Mouse (Mus musculus) limb, embryonic 10.5 days (tissue): ENCODE data around the gene Ccl6. TPM values are rescaled to one million over a fixed set of nuclear protein-coding genes. Genes with fewer than 3 reads are reported as not detected.

Experiments
- DNase-seq: peaks from one replicate; pipeline ENCODE4 v3.0.0-alpha.2; 2017; ENCODE audit warnings: low spot score
- H3K27ac ChIP-seq: fragments of 300-500 bp; sonication (generic); 2 replicates; pipeline ENCODE4 v1.5.1; 2016; ENCODE audit warnings: mild to moderate bottlenecking
- H3K27me3 ChIP-seq: fragments of 300-500 bp; sonication (generic); 2 replicates; pipeline ENCODE4 v1.6.1; 2016; ENCODE audit warnings: low read depth, mild to moderate bottlenecking; ENCODE audit not compliant: poor library complexity, severe bottlenecking
- H3K36me3 ChIP-seq: fragments of 300-500 bp; sonication (generic); 2 replicates; pipeline ENCODE4 v1.6.1; 2016; ENCODE audit warnings: mild to moderate bottlenecking, moderate library complexity
- H3K4me1 ChIP-seq: fragments of 300-500 bp; sonication (generic); 2 replicates; pipeline ENCODE4 v1.6.1; 2016
- H3K4me3 ChIP-seq: fragments of 300-500 bp; sonication (generic); 2 replicates; pipeline ENCODE4 v1.5.1; 2016; ENCODE audit warnings: mild to moderate bottlenecking, moderate library complexity
- H3K9me3 ChIP-seq: fragments of 300-500 bp; sonication (generic); replicated peaks from 2 replicates; pipeline ENCODE4 v1.6.1; 2016; ENCODE audit warnings: mild to moderate bottlenecking
- WGBS: fragments of 180-500 bp; shearing (Covaris S2); methylation state at CpG from one replicate; pipeline ENCODE4 v1.1.7; 2016; 5-methylcytosine and 5-hydroxymethylcytosine counted together
- polyA plus RNA-seq: library from polyadenylated mRNA; unstranded; fragments of >200 nt; fragmentation: Nextera tagmentation; extraction: Ambion mirVana; gene quantifications from 2 replicates; pipeline ENCODE4 v1.2.1, GENCODE M21; 2016

Gene Ccl6
- polyA plus RNA-seq, 1 experiment from 2014 or later, result 1.6 TPM

DNA sequence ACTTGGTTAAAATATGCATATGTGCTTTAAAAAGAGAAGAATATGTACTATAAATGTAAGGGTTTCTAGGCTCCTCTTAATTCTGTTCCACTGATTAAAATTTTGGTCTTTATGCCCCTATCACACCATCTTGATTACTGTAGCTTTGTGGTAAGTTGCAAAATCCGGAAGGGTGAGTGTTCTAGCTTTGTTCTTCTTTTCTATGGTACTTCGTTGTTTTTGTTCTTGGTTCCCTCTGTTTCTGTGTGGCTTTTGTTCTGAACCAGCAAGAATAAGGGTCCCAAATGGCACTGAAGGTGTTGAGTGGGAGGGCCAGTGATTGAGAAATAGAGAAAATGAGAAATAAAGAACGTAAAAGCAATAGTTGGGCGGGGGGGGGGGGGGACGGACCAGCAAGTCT is 25.4 kb upstream of the Ccl6 start:
- H3K27ac ChIP-seq, result no peak overlapping the region
- no peaks in the 10 kb centered on the region for H3K36me3 ChIP-seq
- H3K4me1 ChIP-seq, result no peaks in the 10 kb centered on the region
- no peak for DNase-seq
- no peak overlapping the region for H3K4me3 ChIP-seq
- 84% methylated on average over 5 of the region's 5 CpGs for WGBS
- no peaks in the 10 kb centered on the region for H3K27me3 ChIP-seq
- H3K9me3 ChIP-seq, result no peaks in the 10 kb centered on the region

DNA sequence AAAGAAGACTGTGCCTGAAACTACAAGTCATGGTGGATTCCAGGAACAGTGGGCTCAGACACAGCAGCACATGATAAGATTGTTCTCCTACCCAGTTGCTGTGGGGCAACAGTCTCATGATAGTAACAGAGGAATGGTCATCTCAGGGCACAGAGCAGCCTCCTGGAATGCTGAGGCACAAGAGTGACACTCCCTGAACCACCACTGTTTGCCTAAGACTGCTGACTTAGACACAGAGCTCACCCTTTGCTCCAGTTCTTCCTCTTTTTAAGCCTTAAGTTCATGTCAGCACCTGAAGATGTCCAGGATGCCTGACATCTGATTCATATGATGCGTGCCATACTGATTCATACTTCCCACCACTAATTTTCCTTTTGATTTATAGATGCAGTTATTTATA is 23.7 kb upstream of the Ccl6 start:
- Histone ChIP-seq H3K4me1 (no peaks in the 10 kb centered on the region), H3K27me3 (no peaks in the 10 kb centered on the region), H3K9me3 (no peaks in the 10 kb centered on the region), H3K4me3 (no peak overlapping the region), H3K36me3 (no peaks in the 10 kb centered on the region), H3K27ac (no peak overlapping the region)
- DNase-seq, result no peak
- WGBS, result 98% methylated on average over 1 of the region's 1 CpGs

DNA sequence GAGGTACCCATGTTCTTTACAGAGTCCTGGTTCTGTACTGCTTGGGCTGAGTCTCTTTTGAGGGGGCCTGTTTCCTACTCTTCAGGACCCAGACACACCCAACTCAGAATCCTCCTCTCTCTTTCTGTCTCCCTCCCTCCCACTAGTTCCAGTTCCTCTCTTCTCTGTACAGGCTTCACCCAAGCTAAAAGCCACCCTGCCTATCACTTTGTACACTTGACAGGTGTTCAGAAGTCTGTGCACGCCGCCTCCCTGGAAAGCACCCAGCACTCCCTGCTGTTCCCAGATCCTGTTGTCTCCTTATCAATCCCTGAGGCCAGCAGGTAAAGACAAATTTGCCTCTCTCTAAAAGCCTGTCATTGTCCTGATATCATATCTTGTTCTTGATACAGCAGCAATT is 18.0 kb upstream of the Ccl6 start:
- WGBS, result 83% methylated on average over 2 of the region's 2 CpGs

DNA sequence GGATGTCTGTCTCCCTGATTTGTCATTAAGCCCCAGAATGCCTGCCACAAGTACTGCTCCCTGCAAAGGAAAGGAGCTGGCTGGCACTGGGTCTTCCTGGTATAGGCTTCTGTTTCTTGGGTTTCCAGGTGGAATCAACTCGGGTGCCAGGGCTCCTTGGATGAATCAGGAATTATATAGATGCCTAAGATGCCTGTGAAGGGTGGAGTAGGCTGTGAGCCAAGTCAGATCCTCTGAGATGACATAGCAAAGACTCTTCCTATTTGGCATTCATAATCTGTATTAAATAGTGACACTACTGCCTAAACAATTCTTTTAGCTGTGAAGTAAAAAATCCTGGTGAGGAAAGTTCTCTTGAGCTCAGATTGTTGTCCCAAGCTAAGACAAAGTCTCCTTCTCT is 13.5 kb upstream of the Ccl6 start:
- Histone ChIP-seq H3K27ac (no peak overlapping the region), H3K36me3 (no peaks in the 10 kb centered on the region), H3K4me1 (no peaks in the 10 kb centered on the region), H3K9me3 (no peaks in the 10 kb centered on the region), H3K4me3 (no peak overlapping the region), H3K27me3 (no peaks in the 10 kb centered on the region)
- no peak for DNase-seq
- 60% methylated on average over 1 of the region's 1 CpGs for WGBS

More for the DNA sequence above, 18.0 kb upstream of the Ccl6 start:
- H3K9me3 ChIP-seq, result no peaks in the 10 kb centered on the region
- DNase-seq, result no peak
- no peaks in the 10 kb centered on the region for H3K27me3 ChIP-seq
- H3K4me3 ChIP-seq, result no peak overlapping the region
- no peaks in the 10 kb centered on the region for H3K36me3 ChIP-seq
- H3K4me1 ChIP-seq, result no peaks in the 10 kb centered on the region
- no peak overlapping the region for H3K27ac ChIP-seq

DNA sequence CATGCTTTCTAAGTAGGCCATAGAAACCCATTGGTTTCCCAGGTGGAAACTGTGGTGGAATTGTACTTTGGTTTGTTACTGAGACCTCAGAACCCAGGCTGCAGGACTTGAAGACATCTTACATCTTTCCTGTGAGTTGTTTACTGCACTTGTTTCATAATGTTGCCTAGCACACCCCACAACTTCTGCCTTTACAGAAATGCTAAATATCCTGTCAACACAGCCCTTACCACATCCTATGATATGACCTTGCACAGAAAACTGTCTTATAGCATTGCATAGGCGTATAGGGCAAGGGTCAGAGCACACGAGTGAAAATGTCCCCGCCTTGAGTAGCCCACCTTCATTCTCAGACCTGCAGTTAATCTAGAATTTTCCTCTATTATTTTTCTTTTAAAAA is 12.6 kb upstream of the Ccl6 start:
- Histone ChIP-seq H3K27me3 (no peaks in the 10 kb centered on the region), H3K9me3 (no peaks in the 10 kb centered on the region), H3K36me3 (no peaks in the 10 kb centered on the region), H3K4me3 (no peak overlapping the region), H3K4me1 (no peaks in the 10 kb centered on the region), H3K27ac (no peak overlapping the region)
- no peak for DNase-seq
- WGBS, result 93% methylated on average over 3 of the region's 3 CpGs

DNA sequence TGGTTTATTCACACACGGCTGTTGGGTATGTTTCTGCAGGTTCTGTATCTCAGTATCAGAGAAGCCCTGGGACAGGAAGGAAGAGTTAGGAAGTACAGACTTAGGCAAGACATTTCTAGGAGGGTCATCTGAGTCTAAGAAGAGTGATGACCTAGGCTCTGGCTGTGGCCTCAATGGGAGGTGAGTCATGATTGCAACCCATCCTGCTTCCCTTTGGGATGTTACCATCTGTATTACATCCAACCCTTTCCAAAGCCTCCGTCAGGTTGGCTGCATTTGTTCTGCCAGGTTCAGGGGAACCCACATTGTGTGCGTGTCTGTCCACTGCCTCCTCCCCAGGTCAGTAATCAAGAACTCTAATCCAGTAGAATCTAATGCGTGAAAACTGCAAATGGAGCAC is 11.8 kb upstream of the Ccl6 start:
- Histone ChIP-seq H3K36me3 (no peaks in the 10 kb centered on the region), H3K27me3 (no peaks in the 10 kb centered on the region), H3K4me1 (no peaks in the 10 kb centered on the region), H3K9me3 (no peaks in the 10 kb centered on the region), H3K27ac (no peak overlapping the region), H3K4me3 (no peak overlapping the region)
- WGBS, result 96% methylated on average over 4 of the region's 4 CpGs
- DNase-seq, result no peak

DNA sequence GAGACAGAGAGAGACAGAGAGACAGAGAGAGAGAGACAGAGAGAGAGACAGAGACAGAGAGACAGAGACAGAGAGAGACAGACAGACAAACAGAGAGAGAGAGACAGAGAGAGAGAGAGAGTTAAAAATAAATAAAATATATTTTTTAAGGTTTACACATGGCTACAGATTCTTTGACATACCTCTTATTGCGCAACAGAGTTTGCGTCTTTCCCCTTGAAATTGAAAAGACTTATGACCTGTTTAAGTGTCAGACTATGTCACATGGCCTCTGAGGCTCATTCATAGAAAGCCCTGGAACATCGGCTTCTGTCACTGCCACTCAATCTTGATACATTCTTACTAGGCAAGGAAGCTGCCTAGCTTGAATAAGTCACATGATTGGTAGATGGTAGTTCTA is 10.5 kb upstream of the Ccl6 start:
- Histone ChIP-seq H3K4me1 (no peaks in the 10 kb centered on the region), H3K36me3 (no peaks in the 10 kb centered on the region), H3K4me3 (no peak overlapping the region), H3K27ac (no peak overlapping the region), H3K9me3 (no peaks in the 10 kb centered on the region), H3K27me3 (no peaks in the 10 kb centered on the region)
- WGBS, result 92% methylated on average over 3 of the region's 3 CpGs
- no peak for DNase-seq

DNA sequence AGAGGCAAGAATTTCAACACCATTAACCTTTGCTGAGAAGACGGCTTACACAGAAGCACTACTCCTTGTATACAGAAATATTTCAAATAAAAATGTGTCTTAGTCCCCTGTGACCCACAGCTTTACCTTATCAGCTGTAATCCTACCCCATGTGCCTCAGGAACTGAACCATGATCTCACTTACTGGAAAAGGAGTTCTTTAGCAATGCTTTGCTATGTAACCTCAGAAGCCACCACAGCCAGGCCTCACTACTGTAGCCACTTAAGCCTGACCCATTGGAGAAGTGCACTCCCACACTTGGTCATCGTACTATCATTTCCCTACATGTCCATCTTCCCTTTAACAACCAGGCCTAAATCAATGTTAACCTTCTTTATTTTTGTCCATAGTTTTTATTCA is 7.7 kb upstream of the Ccl6 start:
- DNase-seq, result no peak
- Histone ChIP-seq H3K4me3 (no peak overlapping the region), H3K27me3 (no peaks in the 10 kb centered on the region), H3K4me1 (no peaks in the 10 kb centered on the region), H3K27ac (no peak overlapping the region), H3K9me3 (no peaks in the 10 kb centered on the region), H3K36me3 (no peaks in the 10 kb centered on the region)
- WGBS, result 94% methylated on average over 2 of the region's 2 CpGs

DNA sequence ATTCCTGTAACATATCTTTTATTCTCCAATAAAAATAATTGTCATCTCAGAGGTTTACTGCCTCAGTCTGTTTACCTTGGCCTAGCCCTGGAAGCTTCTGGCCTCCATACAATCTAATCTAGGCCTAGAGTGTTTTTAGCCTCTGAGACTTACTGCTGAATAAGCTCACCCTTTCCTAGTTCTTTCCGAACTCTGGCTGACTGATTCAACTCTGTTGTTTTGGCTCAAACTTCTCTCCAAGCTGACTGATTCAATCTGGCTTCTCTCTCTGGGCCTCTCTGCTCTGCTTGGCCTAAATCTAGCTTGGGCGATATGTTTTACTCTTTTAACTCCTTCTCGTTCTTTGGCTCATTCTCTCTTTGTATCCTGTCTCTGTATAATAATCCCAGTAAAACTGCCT is 6.1 kb upstream of the Ccl6 start:
- WGBS, result 91% methylated on average over 3 of the region's 3 CpGs
- DNase-seq, result no peak
- Histone ChIP-seq H3K9me3 (no peaks in the 10 kb centered on the region), H3K27ac (no peak overlapping the region), H3K4me3 (no peak overlapping the region), H3K27me3 (no peaks in the 10 kb centered on the region), H3K36me3 (no peaks in the 10 kb centered on the region), H3K4me1 (no peaks in the 10 kb centered on the region)

DNA sequence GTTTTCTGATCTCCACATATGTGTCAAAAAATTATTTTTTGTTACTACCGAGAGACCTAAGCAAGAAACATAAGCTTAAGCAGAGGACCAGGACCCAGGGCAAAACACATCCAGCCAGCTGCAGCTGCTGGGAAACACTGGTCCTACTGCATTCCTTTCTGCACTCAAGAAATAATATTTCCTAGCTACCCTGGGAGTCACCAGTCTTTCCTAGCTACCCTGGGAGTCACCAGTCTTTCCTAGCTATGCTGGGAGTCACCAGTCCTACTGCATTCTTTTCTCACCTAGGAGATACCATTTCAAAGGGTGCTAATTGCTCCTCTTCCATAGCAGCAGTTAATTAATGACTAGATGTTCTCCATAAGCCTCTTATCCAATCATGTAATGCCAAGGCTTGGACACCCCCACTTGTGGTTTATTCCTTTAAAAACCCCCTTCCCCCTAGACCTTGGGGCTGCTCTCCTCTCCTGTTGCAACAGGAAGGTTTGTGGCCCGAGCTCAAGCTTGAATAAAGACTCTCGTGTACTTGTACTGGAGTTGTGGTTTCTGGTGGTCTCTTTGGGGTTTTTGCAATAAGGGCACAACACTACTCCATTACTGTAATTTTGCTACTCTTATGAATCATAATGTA is 5.4 kb upstream of the Ccl6 start:
- Histone ChIP-seq H3K36me3 (no peaks in the 10 kb centered on the region), H3K27me3 (no peaks in the 10 kb centered on the region), H3K27ac (no peak overlapping the region), H3K9me3 (no peaks in the 10 kb centered on the region), H3K4me3 (no peak overlapping the region), H3K4me1 (no peaks in the 10 kb centered on the region)
- DNase-seq, result no peak
- WGBS, result 69% methylated on average over 3 of the region's 3 CpGs

DNA sequence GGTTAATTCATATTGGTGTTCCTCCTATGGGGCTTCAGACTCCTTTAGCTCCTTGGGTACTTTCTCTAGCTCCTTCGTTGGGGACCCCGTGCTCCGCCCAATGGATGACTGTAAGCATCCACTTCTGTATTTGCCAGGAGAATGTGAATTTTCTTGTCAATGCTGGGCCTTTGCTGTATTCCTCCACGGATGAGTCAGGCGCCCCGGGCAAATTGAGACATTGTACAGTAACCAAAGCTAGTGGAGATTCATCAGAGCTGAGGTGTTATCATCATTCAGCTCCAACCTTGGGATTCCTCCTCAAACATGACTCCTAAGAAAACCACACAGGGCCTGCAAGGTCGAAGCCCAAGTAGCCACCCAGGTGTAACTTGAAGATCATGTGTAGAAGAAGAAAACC is 4.9 kb upstream of the Ccl6 start:
- no peaks in the 10 kb centered on the region for H3K27me3 ChIP-seq
- no peak overlapping the region for H3K4me3 ChIP-seq
- no peaks in the 10 kb centered on the region for H3K36me3 ChIP-seq
- H3K4me1 ChIP-seq, result peaks cover 3% of the 10 kb centered on the region
- no peaks in the 10 kb centered on the region for H3K9me3 ChIP-seq
- H3K27ac ChIP-seq, result no peak overlapping the region
- DNase-seq, result no peak
- 90% methylated on average over 7 of the region's 7 CpGs for WGBS

DNA sequence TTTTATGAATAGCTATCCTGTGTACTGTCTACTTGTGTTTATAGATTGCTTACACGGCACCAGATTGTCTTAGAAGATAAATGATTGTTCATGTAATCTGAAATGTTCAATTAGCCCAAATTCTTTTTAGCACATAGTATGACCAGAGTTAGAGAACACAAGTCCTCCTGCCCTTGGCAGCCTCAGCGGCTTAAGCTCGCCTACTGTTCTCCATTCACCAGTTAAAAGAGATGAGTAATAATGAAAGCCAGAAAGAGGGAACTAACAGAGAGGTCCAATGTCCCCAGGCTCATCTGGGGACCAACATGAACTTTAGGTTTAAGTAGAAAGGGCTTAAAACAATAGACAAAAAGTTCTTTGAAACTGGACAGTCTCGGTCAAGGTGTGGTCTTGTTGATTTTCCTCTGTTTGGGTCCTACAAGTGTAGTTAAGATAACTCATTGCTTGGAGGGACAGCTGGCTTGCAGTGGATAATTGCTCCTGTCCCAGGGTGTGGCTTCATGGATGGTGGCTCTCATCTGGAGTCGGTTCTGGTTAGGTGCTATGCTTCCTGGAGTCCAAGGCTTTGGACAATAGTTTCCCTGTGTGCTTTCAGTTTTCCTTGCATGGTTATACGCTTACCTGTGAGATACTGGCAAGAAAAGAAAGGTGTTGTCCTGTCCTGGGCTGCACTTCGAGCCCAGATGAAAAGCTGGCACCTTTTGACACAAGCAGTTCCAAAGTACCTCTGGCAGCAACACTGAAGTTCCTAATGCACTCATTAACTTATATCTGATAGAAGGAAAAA is 3.0 kb upstream of the Ccl6 start:
- Histone ChIP-seq H3K27me3 (no peaks in the 10 kb centered on the region), H3K27ac (no peak overlapping the region), H3K36me3 (no peaks in the 10 kb centered on the region), H3K4me1 (peaks cover 7% of the 10 kb centered on the region), H3K9me3 (no peaks in the 10 kb centered on the region), H3K4me3 (no peak overlapping the region)
- WGBS, result 86% methylated on average over 7 of the region's 7 CpGs
- DNase-seq, result no peak

DNA sequence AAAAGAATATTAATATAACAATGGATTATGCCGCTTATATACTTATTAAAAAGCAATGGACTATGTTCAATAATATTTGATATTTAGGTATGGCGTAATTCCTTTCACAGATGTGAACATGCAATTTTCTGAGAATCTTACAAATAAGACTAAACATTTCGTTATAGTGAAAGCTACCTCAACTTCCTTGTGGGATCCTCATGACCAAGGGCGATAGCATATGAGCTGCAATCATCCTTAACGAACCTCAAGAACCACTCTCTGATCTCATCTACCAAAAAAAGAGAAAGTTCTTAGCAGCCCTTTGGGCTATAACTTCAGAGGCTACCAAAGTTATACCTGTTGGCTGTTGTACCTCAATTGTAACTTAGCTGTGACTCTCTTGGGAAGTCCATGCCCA is 566 bp upstream of the Ccl6 start:
- no peak for DNase-seq
- Histone ChIP-seq H3K27me3 (no peaks in the 10 kb centered on the region), H3K27ac (no peak overlapping the region), H3K4me3 (no peak overlapping the region), H3K9me3 (no peaks in the 10 kb centered on the region), H3K4me1 (peaks cover 7% of the 10 kb centered on the region), H3K36me3 (no peaks in the 10 kb centered on the region)
- 93% methylated on average over 5 of the region's 5 CpGs for WGBS

DNA sequence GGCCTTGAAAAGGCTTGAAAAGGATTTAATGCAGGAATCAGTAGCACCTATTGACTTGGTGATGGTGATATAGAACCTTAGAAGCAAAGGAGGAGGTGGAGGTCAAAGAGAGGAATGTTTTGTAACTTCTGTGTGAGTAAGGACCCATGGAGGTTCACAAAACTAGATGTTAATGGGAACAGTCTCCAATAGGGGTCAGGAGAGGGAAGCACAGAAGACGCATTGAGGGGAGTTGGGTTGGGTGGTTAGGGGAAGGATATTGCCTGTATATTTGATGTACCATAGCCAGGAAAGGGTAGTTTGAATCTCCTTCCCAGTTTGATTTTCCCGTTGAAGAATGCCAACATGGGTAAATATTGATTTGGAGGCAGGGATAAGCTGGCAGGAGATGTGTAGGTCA is 8.7 kb downstream of the Ccl6 start:
- Histone ChIP-seq H3K36me3 (no peaks in the 10 kb centered on the region), H3K27me3 (no peaks in the 10 kb centered on the region), H3K4me1 (peaks cover 5% of the 10 kb centered on the region; the same call in 1 of the 2 replicates), H3K27ac (no peak overlapping the region), H3K9me3 (no peaks in the 10 kb centered on the region), H3K4me3 (no peak overlapping the region)
- WGBS, result 80% methylated on average over 2 of the region's 2 CpGs
- DNase-seq, result no peak
